Mouse (Mus musculus) myocyte (in vitro differentiated cells): ENCODE results near the gene Fus. TPM values are rescaled to one million over a fixed set of nuclear protein-coding genes. Genes with fewer than 3 reads are reported as not detected.
"Not testable (repeated sequence)": the region's sequence is repeated elsewhere in the genome, so short reads cannot be mapped to it uniquely, and the experiment has no call there.

Experiments
- H3K27me3 ChIP-seq: one replicate; pipeline ENCODE4 v1.6.1; 2011; ENCODE audit not compliant: control insufficient read depth, insufficient read depth, insufficient read length
- H3K36me3 ChIP-seq: one replicate; pipeline ENCODE4 v1.6.1; 2011; ENCODE audit not compliant: control insufficient read depth, insufficient read depth
- H3K4me2 ChIP-seq: one replicate; pipeline ENCODE4 v1.6.1; 2011; ENCODE audit warnings: low read depth, control low read depth
- H3K4me3 ChIP-seq: one replicate; pipeline ENCODE4 v1.5.1; 2011; ENCODE audit warnings: mild to moderate bottlenecking, control low read depth, moderate library complexity
- H3K79me2 ChIP-seq: one replicate; pipeline ENCODE4 v1.6.1; 2011; ENCODE audit not compliant: control insufficient read depth, insufficient read depth
- H3ac ChIP-seq: one replicate; pipeline ENCODE4 v1.6.1; 2011; ENCODE audit not compliant: control insufficient read depth, insufficient read length
- CEBPB ChIP-seq: IDR thresholded peaks from 2 replicates; pipeline ENCODE4 v1.6.1; 2011; ENCODE audit warnings: mild to moderate bottlenecking, moderate library complexity; ENCODE audit not compliant: poor library complexity, insufficient read depth, severe bottlenecking
- E2F4 ChIP-seq: IDR thresholded peaks from one replicate; pipeline ENCODE4 v1.6.1; 2011; ENCODE audit warnings: mild to moderate bottlenecking, control low read depth, moderate library complexity; ENCODE audit not compliant: insufficient read depth
- MAX ChIP-seq: IDR thresholded peaks from one replicate; pipeline ENCODE4 v1.6.1; 2011; ENCODE audit warnings: low read depth, mild to moderate bottlenecking, control low read depth
- MYOD1 ChIP-seq, 3 experiments: IDR thresholded peaks; one replicate each; pipeline ENCODE4 v1.6.1; 2011; ENCODE audit warnings: control low read depth in 2 of 3, low read depth in 2 of 3, mild to moderate bottlenecking in 2 of 3, moderate library complexity in 1 of 3; ENCODE audit not compliant: insufficient read length in 2 of 3, control insufficient read depth in 1 of 3
- MYOG ChIP-seq, 3 experiments: IDR thresholded peaks; one replicate each; pipeline ENCODE4 v1.6.1; 2011; ENCODE audit warnings: control low read depth in 2 of 3, low read depth in 2 of 3, mild to moderate bottlenecking in 2 of 3; ENCODE audit not compliant: insufficient read length in 2 of 3, control insufficient read depth in 1 of 3, insufficient read depth in 1 of 3
- POLR2A ChIP-seq: IDR thresholded peaks from one replicate; pipeline ENCODE4 v1.6.1; 2011; ENCODE audit warnings: low read depth, mild to moderate bottlenecking, control low read depth, moderate library complexity; ENCODE audit not compliant: insufficient read length
- POLR2AphosphoS2 ChIP-seq: IDR thresholded peaks from one replicate; pipeline ENCODE4 v1.6.1; 2011; ENCODE audit warnings: low read depth, control low read depth; ENCODE audit not compliant: insufficient read length
- REST ChIP-seq: IDR thresholded peaks from one replicate; pipeline ENCODE4 v1.6.1; 2011; ENCODE audit warnings: mild to moderate bottlenecking, control low read depth, moderate library complexity; ENCODE audit not compliant: insufficient read depth, insufficient read length
- SRF ChIP-seq: IDR thresholded peaks from one replicate; pipeline ENCODE4 v1.6.1; 2011; ENCODE audit warnings: low read depth; ENCODE audit not compliant: control insufficient read depth, insufficient read length
- TCF3 ChIP-seq: IDR thresholded peaks from one replicate; pipeline ENCODE4 v1.6.1; 2011; ENCODE audit warnings: low read depth, control low read depth; ENCODE audit not compliant: insufficient read length
- USF1 ChIP-seq: IDR thresholded peaks from one replicate; pipeline ENCODE4 v1.6.1; 2011; ENCODE audit warnings: low read depth, mild to moderate bottlenecking, control low read depth, moderate library complexity
- polyA plus RNA-seq: library from polyadenylated mRNA; unstranded; fragments of >200 nt; fragmentation: generic; extraction: Trizol; gene quantifications from one replicate; pipeline ENCODE4 v1.2.1, GENCODE M21; 2012; ENCODE audit warnings: missing spikeins

The Fus gene
- polyA plus RNA-seq, 1 experiment = 231 TPM

DNA sequence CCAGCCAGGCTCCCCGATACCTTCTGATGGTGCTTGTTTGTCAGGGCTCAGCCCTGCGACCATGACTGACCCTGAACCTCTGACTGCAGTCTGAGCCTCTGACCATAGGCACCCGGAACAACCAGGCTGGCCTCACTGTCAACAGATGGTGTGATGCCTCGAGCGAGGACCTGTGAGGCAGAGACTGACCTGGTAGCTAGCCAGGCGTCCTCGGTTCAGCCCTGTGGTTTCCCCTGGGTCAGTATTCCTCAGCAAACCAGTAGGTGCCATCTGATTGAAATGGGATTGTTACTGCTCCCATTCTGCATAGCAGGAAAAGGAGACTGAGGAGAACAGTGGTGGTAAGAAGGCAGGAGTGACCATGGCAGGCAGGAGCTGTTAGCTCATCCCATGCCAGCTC, 38.9 kb downstream of the Fus start:
- TF ChIP-seq MYOG (IDR thresholded peaks at IDR 0.05; ENCODE audit: control insufficient read depth in 1 of 3, insufficient read depth in 1 of 3, insufficient read length in 2 of 3, low read depth in 2 of 3) (peak in 1 of 3 experiments; percentile 34), USF1 (no peak), SRF (no peak), E2F4 (no peak), POLR2A (no peak)
- no peak overlapping the region for H3ac ChIP-seq
- H3K4me2 ChIP-seq = peak overlapping the region; percentile 75
- peaks cover 17% of the 10 kb centered on the region for H3K36me3 ChIP-seq
- peaks cover 8% of the 10 kb centered on the region for H3K79me2 ChIP-seq
- H3K27me3 ChIP-seq = no peaks in the 10 kb centered on the region
- peak overlapping the region; percentile 71 for H3K4me3 ChIP-seq

DNA sequence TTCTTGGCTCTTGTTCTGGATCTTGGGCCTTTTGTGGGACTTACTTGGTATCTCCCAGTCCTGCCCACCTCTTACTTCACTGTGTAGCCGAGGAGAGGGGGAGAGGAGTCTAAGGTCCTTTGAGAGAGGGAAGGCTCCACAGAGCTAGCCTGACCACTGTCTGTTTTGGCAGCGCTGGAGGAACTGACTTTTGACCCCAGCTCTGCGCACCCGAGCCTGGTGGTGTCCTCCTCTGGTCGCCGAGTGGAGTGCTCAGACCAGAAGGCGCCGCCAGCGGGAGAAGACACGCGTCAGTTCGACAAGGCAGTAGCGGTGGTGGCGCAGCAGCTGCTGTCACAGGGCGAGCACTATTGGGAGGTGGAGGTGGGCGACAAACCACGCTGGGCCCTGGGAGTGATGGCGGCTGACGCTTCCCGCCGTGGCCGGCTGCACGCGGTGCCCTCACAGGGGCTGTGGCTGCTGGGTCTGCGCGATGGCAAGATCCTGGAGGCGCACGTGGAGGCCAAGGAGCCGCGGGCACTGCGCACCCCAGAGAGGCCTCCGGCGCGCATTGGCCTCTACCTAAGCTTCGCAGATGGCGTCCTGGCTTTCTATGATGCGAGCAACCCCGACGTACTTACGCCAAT, 42.6 kb downstream of the Fus start:
- TF ChIP-seq POLR2AphosphoS2 (peak; percentile 41), TCF3 (no peak)
- H3K4me3 ChIP-seq = no peak overlapping the region
- H3K27me3 ChIP-seq = no peaks in the 10 kb centered on the region
- peaks cover 18% of the 10 kb centered on the region for H3K36me3 ChIP-seq
- H3K79me2 ChIP-seq = peaks cover 8% of the 10 kb centered on the region
- no peak overlapping the region for H3K4me2 ChIP-seq
- no peak overlapping the region for H3ac ChIP-seq

DNA sequence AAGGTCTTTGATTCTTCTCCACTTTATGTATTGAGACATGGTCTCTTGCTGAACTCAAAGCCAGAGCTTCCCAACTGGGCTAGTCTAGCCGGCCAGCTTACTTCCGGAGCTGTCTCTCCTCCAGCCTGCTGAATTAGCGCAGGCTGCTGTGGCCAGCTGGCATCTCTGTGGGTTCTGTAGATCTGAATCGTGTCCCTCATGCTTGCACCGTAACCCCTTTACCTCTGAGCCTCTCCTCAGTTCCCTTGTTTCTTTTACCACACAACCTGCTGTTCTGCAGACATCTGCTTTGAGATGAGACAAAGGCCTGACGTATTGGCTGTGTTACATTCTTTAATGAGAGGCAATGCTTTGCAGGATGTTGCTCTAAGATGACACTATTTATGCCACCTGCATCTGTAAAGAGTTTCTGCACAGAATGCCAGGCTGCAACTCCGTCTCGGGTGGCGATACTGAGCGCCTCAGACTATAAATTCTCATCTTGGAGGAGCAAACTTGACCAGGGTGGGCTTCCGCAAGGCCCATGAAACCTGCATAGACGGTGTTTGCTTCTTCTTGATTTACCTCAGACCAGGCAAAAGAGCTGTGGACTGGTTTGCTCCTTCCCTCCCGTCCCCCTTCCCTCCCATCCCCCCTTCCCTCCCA, 45.0 kb downstream of the Fus start:
- Histone ChIP-seq H3K79me2 (no peaks in the 10 kb centered on the region), H3K36me3 (peaks cover 18% of the 10 kb centered on the region), H3K4me3 (no peak overlapping the region), H3ac (no peak overlapping the region), H3K4me2 (no peak overlapping the region), H3K27me3 (no peaks in the 10 kb centered on the region)
- TF ChIP-seq SRF = no peak
- no peak for TF ChIP-seq MYOD1 (IDR thresholded peaks at IDR 0.05; ENCODE audit: control insufficient read depth in 1 of 3, insufficient read length in 2 of 3, low read depth in 2 of 3)
- no peak for TF ChIP-seq MAX
- TF ChIP-seq CEBPB = no peak
- no peak for TF ChIP-seq TCF3
- no peak for TF ChIP-seq MYOG (IDR thresholded peaks at IDR 0.05; ENCODE audit: control insufficient read depth in 1 of 3, insufficient read depth in 1 of 3, insufficient read length in 2 of 3, low read depth in 2 of 3)
- TF ChIP-seq POLR2AphosphoS2 = peak; percentile 48
- TF ChIP-seq USF1 = no peak

DNA sequence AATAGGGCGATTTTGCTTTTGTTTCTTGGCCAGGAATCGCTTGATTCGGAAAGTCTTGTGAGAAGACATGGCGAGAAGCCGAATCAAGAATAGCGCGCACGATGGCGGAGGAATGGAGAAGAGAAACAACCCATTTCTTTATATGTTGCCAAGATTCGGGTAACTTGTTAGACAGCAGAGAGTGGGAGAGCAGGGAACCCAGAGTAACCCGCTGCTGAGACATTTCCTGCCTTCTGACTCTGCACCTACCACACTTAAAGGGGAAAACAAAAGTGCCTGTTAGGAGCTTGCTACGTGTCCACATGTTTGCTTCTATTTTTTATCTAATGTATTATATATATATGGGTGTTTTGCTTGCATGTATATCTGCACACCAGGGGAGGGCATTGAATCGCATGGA, 45.9 kb downstream of the Fus start:
- no peak overlapping the region for H3K4me3 ChIP-seq

DNA sequence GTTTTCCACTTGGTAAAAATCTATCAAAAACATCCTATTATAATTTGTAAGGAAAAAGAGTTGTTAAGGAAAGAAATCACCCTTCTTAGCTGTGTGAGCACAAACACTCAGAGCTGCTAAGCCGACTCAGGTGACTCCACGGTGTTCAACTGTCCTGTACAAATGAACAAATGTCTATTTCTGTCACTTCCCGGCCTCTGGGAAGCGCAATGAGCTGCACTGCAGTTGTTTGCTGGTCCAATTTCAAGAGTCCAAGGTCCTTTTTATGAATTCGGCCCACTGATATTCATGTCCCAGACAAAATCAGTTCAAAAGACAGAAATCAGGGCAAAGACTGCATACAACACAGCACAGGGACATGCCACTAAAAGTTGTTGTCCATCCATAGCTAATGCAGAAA, 48.9 kb downstream of the Fus start:
- not testable (repeated sequence) for H3K27me3 ChIP-seq, H3K79me2 ChIP-seq, H3ac ChIP-seq, H3K4me3 ChIP-seq, H3K36me3 ChIP-seq, H3K4me2 ChIP-seq

More for the DNA sequence above, 45.9 kb downstream of the Fus start:
- no peaks in the 10 kb centered on the region for H3K79me2 ChIP-seq
- H3K27me3 ChIP-seq = no peaks in the 10 kb centered on the region
- H3K4me2 ChIP-seq = no peak overlapping the region
- no peak overlapping the region for H3ac ChIP-seq
- TF ChIP-seq REST = no peak
- H3K36me3 ChIP-seq = peaks cover 13% of the 10 kb centered on the region

DNA sequence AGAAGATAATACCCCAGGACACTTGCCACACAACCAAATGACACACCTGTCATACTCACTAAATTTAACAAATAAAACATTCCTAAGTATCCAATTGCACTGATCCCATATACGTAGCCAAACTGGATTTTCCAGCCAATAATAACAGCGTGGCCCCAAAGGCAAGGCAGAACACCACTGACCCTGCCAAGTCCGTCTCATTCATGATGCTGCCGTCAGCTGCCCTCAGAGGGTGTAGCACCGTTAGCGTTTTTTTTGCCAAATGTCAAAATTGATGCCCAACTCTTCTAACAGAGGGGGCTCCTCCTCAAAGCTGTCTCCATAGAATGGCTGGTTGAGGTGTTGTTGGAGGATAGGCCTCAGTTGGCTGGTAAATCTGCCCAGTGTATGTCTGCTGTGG, 49.4 kb downstream of the Fus start:
- no peaks in the 10 kb centered on the region for H3K79me2 ChIP-seq
- no peak overlapping the region for H3K4me3 ChIP-seq
- H3ac ChIP-seq = no peak overlapping the region
- no peak overlapping the region for H3K4me2 ChIP-seq
- H3K27me3 ChIP-seq = no peaks in the 10 kb centered on the region
- TF ChIP-seq TCF3 (no peak), MYOG (IDR thresholded peaks at IDR 0.05; ENCODE audit: control insufficient read depth in 1 of 3, insufficient read depth in 1 of 3, insufficient read length in 2 of 3, low read depth in 2 of 3) (peak in 2 of 3 experiments; percentile 55 to 64), CEBPB (no peak), MYOD1 (IDR thresholded peaks at IDR 0.05; ENCODE audit: control insufficient read depth in 1 of 3, insufficient read length in 2 of 3, low read depth in 2 of 3) (peak in 1 of 3 experiments; percentile 41), POLR2AphosphoS2 (peak; percentile 83)
- H3K36me3 ChIP-seq = no peaks in the 10 kb centered on the region
